In the genomic region with DNA sequence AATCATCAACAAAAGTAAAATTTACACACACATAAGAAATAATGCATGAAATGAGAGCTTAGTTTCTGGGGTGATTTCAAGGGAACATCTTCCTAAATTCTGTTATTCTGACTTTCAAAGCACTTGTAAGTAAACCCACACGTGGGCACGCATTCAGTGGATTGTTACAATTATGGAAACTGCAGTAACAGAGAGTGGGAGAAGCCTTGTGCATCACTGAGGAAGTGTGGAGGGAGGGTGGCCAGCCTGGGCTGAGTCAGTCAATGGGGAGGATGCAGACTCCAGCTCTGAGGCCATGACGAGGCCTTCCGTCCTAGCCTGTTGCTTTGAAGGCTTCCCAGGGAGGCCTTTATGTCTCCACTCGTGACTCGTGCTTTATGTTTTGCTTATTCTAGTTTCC, we compare ENCODE assay signal across 11 mouse cellular contexts.
A peak's percentile ranks its signal among the peaks of the same experiment; 100 is the strongest.
DNase-seq lines count a peak whose midpoint lies in the region; ATAC-seq lines count a peak whose summit lies in the region.
"Had no signal": no experiment of that assay in that cellular context is flagged by ENCODE, and none has a peak within 500 bp of the region (broad histone marks: within the 10 kb centered on the region; RNA-seq: fewer than 3 reads in every experiment).

No protein-coding gene starts in this region.

- no peaks in the 10 kb centered on the region for H3K36me3 ChIP-seq in neural tube, embryonic 15.5 days
- H3K36me3 ChIP-seq: G1E had no signal

- H3K27ac ChIP-seq in neural tube, embryonic 15.5 days (replicated peaks), result no peak overlapping the region

- no peak overlapping the region for H3K4me3 ChIP-seq in neural tube, embryonic 15.5 days (replicated peaks)

- H3K9ac ChIP-seq in neural tube, embryonic 15.5 days (replicated peaks), result no peak overlapping the region
- H3K9ac ChIP-seq: liver, postnatal 0 days had no signal

- WGBS in neural tube, embryonic 15.5 days, result 55% methylated on average over 6 of the region's 6 CpGs

- H3K9me3 ChIP-seq in neural tube, embryonic 15.5 days (replicated peaks), result no peaks in the 10 kb centered on the region
- H3K9me3 ChIP-seq: G1E had no signal

- H3K4me1 ChIP-seq in neural tube, embryonic 15.5 days, result peaks cover 39% of the 10 kb centered on the region

- ATAC-seq in neural tube, embryonic 15.5 days (ENCODE audit: low FRiP score), result no peak
- no peak for ATAC-seq in CD4-positive, CD25-positive, alpha-beta regulatory T cell, adult 4 months
- ATAC-seq: intestine, embryonic 16.5 days; liver, postnatal 0 days had no signal

- DNase-seq in layer of hippocampus, adult 11-12 months (ENCODE audit: low spot score), result peak; percentile 30
- no peak for DNase-seq in layer of hippocampus, adult 9-10 months (ENCODE audit: low spot score)
- DNase-seq in 416B (ENCODE audit: low read depth), result peak; percentile 41
- peak; percentile 24 for DNase-seq in NIH3T3 (ENCODE audit: low read depth)
- peak; percentile 62 to 76 for DNase-seq in left cerebral cortex, adult 18-20 months (ENCODE audit: low spot score in 2 of 2)
- no peak for DNase-seq in spleen, postnatal 14 days (ENCODE audit: low spot score in 2 of 2)
- DNase-seq: liver, postnatal 0 days had no signal

- no peak overlapping the region for H3K4me2 ChIP-seq in neural tube, embryonic 15.5 days

- no peaks in the 10 kb centered on the region for H3K27me3 ChIP-seq in neural tube, embryonic 15.5 days (replicated peaks)

Comparison
In these comparisons a context has a peak if more than half of its experiments do, and no peak if none do; other contexts are left out.
1. DNase-seq: peak in layer of hippocampus, adult 11-12 months (single experiment), 416B (single experiment), NIH3T3 (single experiment) and left cerebral cortex, adult 18-20 months (2 of 2); none in layer of hippocampus, adult 9-10 months (single experiment) and spleen, postnatal 14 days (0 of 2).